Mouse (Mus musculus): ENCODE results near the gene Zdhhc13. TPM values are rescaled to one million over a fixed set of nuclear protein-coding genes. Genes with fewer than 3 reads are reported as not detected.

The Zdhhc13 gene
- polyA plus RNA-seq, 1 experiment from 2014 or later = 16.4 TPM

DNA sequence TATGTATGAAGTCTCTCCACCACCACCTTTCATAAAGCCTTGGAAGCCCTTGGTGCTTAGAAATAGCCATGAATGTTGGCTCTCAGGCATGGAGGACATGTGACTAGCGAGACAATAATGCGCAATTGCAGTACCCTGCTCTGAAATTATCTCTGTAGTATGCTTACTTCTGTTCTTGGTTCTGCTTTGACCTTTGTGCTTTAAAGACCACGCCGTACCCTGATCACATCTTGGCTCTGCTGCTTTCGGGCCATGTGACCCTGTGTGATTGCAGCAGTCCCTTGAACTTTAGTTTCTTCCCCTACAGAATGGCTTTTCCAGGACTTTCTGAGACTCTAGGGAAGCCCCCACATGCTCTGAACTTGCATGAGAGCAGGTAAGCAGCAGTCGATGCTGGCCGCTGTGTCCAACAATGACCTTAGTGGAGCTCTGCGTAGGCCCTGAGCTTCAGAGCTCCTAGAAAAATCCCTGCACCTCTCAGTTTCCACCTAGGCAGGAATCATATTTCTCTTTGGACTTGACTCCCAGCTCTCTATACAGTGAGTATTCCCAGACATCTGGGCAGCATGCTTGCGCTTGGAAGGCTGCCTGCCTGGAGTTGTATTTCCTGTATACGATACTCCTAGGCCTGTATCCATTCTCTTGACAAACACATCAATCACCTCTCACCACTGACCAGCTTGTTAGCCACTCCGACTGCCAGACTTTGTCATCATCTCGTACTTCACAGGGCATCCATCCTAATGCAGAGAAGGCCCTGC lies 56.6 kb downstream of the Zdhhc13 start:
- WGBS (ENCODE audit: insufficient replicate concordance) = 70% methylated on average over 12 of the region's 12 CpGs
- no peak overlapping the region for H3K9ac ChIP-seq
- ATAC-seq (ENCODE audit: low read depth) = no peak
- no peak overlapping the region for H3K27ac ChIP-seq
- H3K4me2 ChIP-seq = no peak overlapping the region
- no peak overlapping the region for H3K4me3 ChIP-seq (replicated peaks)
- H3K27me3 ChIP-seq = no peaks in the 10 kb centered on the region
- H3K36me3 ChIP-seq = no peaks in the 10 kb centered on the region
- no peak for DNase-seq
- no peaks in the 10 kb centered on the region for H3K9me3 ChIP-seq (replicated peaks)
- no peaks in the 10 kb centered on the region for H3K4me1 ChIP-seq (replicated peaks)

DNA sequence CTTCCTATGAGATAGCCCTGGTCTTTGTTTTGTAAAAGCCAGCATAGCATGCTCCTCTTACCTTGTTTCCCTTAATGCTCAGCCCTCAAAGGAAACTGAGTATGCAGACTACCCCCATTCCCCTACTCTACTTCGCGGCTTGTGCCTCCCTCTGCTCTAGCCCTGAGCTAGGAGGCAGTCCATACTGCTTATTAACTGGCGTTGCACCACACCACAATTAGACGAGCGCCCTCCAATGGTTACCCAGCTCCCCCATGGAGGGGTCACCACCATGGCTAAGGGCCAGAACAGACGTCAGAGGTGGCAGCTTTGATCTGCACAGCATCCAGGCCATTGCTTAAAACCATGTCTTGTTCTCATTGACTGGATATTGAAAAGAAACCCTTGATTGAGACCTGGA lies 58.0 kb downstream of the Zdhhc13 start:
- ATAC-seq (ENCODE audit: low read depth) (no peak), DNase-seq (no peak)
- H3K9ac ChIP-seq = no peak overlapping the region
- H3K4me2 ChIP-seq = no peak overlapping the region
- H3K27me3 ChIP-seq = no peaks in the 10 kb centered on the region
- 60% methylated on average over 6 of the region's 6 CpGs for WGBS (ENCODE audit: insufficient replicate concordance)
- no peak overlapping the region for H3K4me3 ChIP-seq (replicated peaks)
- H3K27ac ChIP-seq = no peak overlapping the region
- H3K4me1 ChIP-seq (replicated peaks) = no peaks in the 10 kb centered on the region
- H3K9me3 ChIP-seq (replicated peaks) = no peaks in the 10 kb centered on the region
- no peaks in the 10 kb centered on the region for H3K36me3 ChIP-seq

DNA sequence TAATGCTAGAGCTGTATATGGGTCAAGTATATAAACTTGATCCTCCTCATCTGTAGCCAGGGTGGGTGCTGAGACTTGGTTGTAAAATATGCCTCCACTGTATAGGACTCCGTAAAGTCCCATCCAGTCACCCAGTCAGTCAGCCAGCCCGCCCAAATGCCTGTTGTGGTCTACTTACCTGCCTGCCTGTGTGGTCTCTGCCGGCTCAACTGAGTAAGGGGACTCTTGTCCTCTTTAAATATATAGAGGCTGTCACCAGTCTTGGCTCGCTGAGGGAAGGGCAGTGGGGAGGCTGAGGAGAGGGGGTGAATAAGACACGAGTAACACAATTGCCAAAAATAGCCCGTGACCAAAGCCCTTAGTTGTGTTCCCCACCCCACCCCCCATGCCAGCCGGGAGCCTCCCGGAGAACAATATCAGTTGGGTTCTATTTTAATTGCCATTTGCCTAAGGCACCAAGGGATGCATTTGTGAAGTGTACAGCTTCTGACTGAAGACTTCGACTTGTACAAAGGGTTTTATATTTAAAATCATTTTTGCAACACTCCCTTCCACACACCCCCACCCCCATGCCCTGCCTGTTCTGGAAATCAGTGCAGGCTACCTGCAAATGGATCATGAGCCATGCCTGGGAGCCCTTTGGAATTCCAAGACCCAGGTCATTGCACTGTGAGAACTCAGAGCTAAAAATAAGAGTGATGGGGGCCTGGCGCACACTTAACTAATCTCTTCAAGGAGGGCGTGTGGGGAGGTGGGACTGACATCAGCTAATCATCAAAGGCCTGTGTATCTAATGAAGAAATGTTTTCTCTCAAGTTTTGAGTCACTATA lies 59.2 kb downstream of the Zdhhc13 start, which contains the start of gene Csrp3:
TSS of gene Csrp3 (minus strand) at position 214 of the 831 bp plus-strand sequence.
- WGBS (ENCODE audit: insufficient replicate concordance) = 54% methylated on average over 11 of the region's 11 CpGs
- DNase-seq (no peak), ATAC-seq (ENCODE audit: low read depth) (no peak)
- Histone ChIP-seq H3K36me3 (no peaks in the 10 kb centered on the region), H3K4me2 (no peak within 1 kb of the TSS), H3K27ac (no peak within 1 kb of the TSS), H3K9me3 (replicated peaks) (no peaks in the 10 kb centered on the region), H3K27me3 (no peaks in the 10 kb centered on the region), H3K9ac (no peak within 1 kb of the TSS), H3K4me3 (replicated peaks) (no peak within 1 kb of the TSS), H3K4me1 (replicated peaks) (peaks cover 7% of the 10 kb centered on the region)

DNA sequence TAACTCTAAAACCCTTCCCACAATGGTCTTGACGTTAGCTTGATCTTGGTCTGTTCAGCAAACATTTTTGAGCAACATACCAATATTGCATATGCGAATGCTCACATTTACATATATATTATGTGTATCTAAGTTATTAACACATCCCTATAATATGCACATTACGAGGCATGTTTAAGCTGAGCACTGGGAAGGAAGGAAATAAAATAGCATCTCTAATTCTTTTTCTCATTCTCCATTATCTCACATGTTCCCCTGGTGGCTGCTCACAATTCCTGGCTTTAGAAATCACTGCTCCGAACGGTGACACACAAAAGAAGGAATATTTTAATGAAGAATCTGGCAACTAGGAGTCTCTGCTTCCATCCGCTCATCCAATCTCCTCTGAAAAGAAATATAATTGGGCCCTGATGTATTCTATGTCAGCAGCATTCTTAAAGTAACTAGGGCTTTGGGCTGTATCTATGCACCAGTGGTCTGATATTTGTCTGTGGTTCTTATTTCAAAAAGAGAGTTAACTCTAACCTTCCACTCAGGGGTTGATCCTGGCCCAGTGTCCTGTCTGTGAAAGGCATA lies 62.8 kb downstream of the Zdhhc13 start:
- Histone ChIP-seq H3K4me1 (replicated peaks) (peaks cover 11% of the 10 kb centered on the region), H3K4me3 (replicated peaks) (no peak overlapping the region), H3K4me2 (no peak overlapping the region), H3K9me3 (replicated peaks) (no peaks in the 10 kb centered on the region), H3K27me3 (no peaks in the 10 kb centered on the region), H3K27ac (no peak overlapping the region), H3K36me3 (no peaks in the 10 kb centered on the region), H3K9ac (no peak overlapping the region)
- DNase-seq = no peak
- ATAC-seq (ENCODE audit: low read depth) = no peak
- 78% methylated on average over 6 of the region's 6 CpGs for WGBS (ENCODE audit: insufficient replicate concordance)

DNA sequence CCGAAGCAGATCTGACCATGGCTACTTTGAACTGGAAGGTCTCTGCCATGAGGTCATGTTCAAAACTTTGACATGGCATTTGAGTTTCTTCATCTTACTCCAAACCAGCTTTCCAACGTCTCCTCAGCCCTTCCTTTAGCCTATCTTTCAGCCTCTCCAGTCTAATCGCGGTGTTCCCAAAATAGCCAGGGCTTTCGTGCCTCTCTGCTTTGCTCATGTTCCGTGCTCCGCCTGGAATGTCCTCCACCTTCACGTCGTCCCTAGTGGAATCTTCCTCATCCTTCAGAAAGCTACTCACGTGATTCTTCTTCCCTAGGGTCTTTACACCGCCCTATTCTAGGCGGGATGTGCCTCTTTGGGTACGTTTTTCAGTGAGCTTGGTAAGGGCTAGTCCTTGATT lies 64.7 kb downstream of the Zdhhc13 start:
- Histone ChIP-seq H3K27me3 (no peaks in the 10 kb centered on the region), H3K9me3 (replicated peaks) (no peaks in the 10 kb centered on the region), H3K27ac (no peak overlapping the region), H3K4me1 (replicated peaks) (peaks cover 11% of the 10 kb centered on the region), H3K4me3 (replicated peaks) (no peak overlapping the region), H3K9ac (no peak overlapping the region), H3K4me2 (no peak overlapping the region), H3K36me3 (no peaks in the 10 kb centered on the region)
- 74% methylated on average over 13 of the region's 13 CpGs for WGBS (ENCODE audit: insufficient replicate concordance)
- DNase-seq = no peak
- ATAC-seq (ENCODE audit: low read depth) = no peak

DNA sequence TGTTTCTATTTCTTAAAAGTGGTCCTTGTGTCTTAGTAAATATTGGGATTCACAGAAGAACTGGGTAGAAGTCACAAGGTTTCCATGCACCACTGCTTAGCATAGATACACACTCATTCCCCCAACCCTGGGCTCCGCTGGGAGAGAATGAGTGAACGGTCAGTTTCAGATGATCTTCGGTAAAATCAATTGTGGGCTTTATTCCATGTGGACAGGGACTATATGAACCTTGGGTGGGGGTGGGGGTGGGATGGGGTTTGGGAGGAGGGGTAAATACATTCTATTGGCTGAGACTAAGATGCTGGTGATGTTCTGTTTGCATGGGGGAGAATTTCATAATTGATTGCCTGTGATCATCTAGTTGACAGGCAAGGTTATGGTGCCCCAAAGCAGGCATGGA lies 66.7 kb downstream of the Zdhhc13 start:
- Histone ChIP-seq H3K4me3 (replicated peaks) (no peak overlapping the region), H3K9me3 (replicated peaks) (no peaks in the 10 kb centered on the region), H3K36me3 (no peaks in the 10 kb centered on the region), H3K9ac (no peak overlapping the region), H3K27me3 (no peaks in the 10 kb centered on the region), H3K27ac (no peak overlapping the region), H3K4me1 (replicated peaks) (peaks cover 18% of the 10 kb centered on the region), H3K4me2 (no peak overlapping the region)
- no peak for ATAC-seq (ENCODE audit: low read depth)
- DNase-seq = no peak
- WGBS (ENCODE audit: insufficient replicate concordance) = 80% methylated on average over 3 of the region's 3 CpGs

DNA sequence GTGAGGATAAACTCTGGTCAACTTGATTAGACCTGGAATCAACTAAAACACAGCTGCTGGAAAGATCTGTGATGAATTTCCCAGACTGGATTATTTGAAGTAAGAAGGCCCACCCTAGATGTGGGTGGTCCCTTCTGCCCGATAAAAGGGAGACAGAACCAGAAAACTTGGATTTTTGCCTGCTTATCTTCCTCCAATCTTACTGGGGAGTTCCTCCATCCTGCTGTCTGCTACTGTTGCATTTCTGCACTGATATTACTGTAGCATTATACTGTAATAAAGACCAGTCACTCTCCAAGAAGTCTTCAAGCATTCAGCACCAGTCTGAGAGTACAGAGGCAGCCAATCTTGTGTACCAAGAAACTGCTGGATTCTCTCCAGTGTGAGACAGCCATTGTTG lies 69.5 kb downstream of the Zdhhc13 start:
- H3K4me3 ChIP-seq (replicated peaks) = no peak overlapping the region
- H3K27me3 ChIP-seq = no peaks in the 10 kb centered on the region
- no peak overlapping the region for H3K9ac ChIP-seq
- peaks cover 23% of the 10 kb centered on the region for H3K4me1 ChIP-seq (replicated peaks)
- DNase-seq (no peak), ATAC-seq (ENCODE audit: low read depth) (no peak)
- H3K9me3 ChIP-seq (replicated peaks) = no peaks in the 10 kb centered on the region
- no peak overlapping the region for H3K4me2 ChIP-seq
- no peak overlapping the region for H3K27ac ChIP-seq
- WGBS (ENCODE audit: insufficient replicate concordance) = 54% methylated on average over 1 of the region's 1 CpGs
- H3K36me3 ChIP-seq = peaks cover 2% of the 10 kb centered on the region; the same call in 1 of the 2 replicates

DNA sequence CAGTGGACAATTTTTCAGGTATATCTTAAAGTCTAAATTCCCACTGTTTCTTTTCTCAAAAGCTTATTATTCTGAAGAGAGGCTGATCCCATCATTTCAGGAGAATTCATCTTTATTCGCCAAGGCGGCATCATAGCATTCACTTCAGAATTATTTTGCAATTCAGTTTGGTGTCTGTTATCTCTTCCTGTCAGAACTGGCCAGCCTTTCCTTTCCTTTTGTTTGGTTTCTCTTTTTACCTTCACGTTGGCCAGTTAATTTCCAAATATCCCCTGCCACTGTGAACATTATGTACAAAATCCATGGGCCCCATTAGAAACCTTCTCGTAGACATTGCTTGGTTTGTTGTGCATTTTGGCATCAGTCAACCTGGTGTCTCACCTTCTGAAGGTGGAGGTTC lies 70.6 kb downstream of the Zdhhc13 start:
- no peak for ATAC-seq (ENCODE audit: low read depth)
- no peak overlapping the region for H3K4me3 ChIP-seq (replicated peaks)
- DNase-seq = no peak
- no peaks in the 10 kb centered on the region for H3K27me3 ChIP-seq
- WGBS (ENCODE audit: insufficient replicate concordance) = 19% methylated on average over 4 of the region's 4 CpGs
- no peak overlapping the region for H3K9ac ChIP-seq
- no peak overlapping the region for H3K27ac ChIP-seq
- no peak overlapping the region for H3K4me2 ChIP-seq
- peaks cover 10% of the 10 kb centered on the region; the same call in 1 of the 2 replicates for H3K36me3 ChIP-seq
- H3K4me1 ChIP-seq (replicated peaks) = peaks cover 22% of the 10 kb centered on the region
- H3K9me3 ChIP-seq (replicated peaks) = no peaks in the 10 kb centered on the region

DNA sequence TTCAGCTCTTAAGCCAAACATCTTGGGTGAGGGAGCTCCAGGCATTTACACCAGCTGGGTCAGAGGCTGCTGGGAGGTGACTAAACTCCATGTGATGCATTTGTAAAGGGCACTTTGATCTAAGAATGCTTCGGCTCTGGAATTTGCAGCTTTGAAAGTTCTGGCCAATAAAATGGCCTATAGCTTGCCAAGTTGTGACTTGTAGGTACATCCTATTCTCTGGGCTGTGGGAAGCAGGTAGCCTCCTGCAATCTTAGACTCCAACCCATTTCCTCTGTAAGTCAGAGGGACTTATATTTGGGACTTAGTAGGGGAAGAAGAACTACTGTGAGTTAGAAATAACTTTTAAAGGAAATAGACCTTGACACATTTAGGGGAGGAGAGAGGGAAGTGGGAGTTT lies 72.1 kb downstream of the Zdhhc13 start:
- Histone ChIP-seq H3K4me2 (no peak overlapping the region), H3K9ac (no peak overlapping the region), H3K36me3 (peaks cover 24% of the 10 kb centered on the region), H3K27me3 (no peaks in the 10 kb centered on the region), H3K9me3 (replicated peaks) (no peaks in the 10 kb centered on the region), H3K27ac (no peak overlapping the region), H3K4me1 (replicated peaks) (peaks cover 29% of the 10 kb centered on the region), H3K4me3 (replicated peaks) (no peak overlapping the region)
- no peak for DNase-seq
- no peak for ATAC-seq (ENCODE audit: low read depth)
- 67% methylated on average over 1 of the region's 1 CpGs for WGBS (ENCODE audit: insufficient replicate concordance)

DNA sequence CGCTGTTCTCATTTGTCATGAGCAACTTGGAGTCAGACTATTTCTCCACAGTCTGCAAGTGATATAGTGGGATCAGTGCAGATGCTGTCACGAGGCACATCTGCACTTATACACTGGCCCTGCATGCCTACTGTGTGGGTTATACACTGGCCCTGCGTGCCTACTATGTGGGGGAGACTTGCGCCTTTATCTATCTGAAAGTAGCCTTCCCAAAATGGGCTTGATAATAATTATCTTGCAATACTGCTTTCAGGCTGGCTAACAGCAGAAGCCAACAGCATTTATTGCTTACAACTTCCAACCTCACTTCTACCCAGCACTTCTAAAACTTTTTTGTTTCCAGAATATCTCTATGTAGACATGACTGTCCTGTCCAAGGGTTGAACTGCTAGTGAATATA lies 73.0 kb downstream of the Zdhhc13 start:
- DNase-seq = no peak
- Histone ChIP-seq H3K4me1 (replicated peaks) (peaks cover 31% of the 10 kb centered on the region), H3K36me3 (peaks cover 31% of the 10 kb centered on the region), H3K9me3 (replicated peaks) (no peaks in the 10 kb centered on the region), H3K27ac (no peak overlapping the region), H3K4me2 (no peak overlapping the region), H3K27me3 (no peaks in the 10 kb centered on the region), H3K9ac (no peak overlapping the region), H3K4me3 (replicated peaks) (no peak overlapping the region)
- ATAC-seq (ENCODE audit: low read depth) = 0 out of 2 replicates have a peak, but pooled peaks have one; percentile 14
- 59% methylated on average over 4 of the region's 4 CpGs for WGBS (ENCODE audit: insufficient replicate concordance)

DNA sequence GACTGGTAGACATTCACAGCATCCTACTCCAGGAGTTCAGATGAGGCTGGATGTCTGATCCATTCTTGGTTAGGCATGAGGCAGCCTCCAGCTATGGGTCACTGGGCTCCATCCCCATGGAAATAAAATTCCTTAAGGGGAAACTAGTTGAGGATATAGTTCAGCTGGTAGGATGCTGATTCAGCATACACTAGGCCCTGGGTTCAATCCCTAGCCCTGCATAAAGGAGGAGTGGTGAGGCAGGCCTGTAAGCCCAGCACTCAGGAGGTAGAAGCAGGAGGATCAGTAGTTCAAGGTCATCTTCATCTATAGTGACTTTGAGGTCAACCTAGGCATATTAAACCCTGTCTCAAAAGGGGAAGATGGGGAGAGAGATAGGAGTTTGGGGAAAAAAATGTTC lies 75.4 kb downstream of the Zdhhc13 start:
- no peak for ATAC-seq (ENCODE audit: low read depth)
- Histone ChIP-seq H3K27me3 (no peaks in the 10 kb centered on the region), H3K4me2 (no peak overlapping the region), H3K4me1 (replicated peaks) (peaks cover 31% of the 10 kb centered on the region), H3K27ac (no peak overlapping the region), H3K9me3 (replicated peaks) (no peaks in the 10 kb centered on the region), H3K36me3 (peaks cover 55% of the 10 kb centered on the region), H3K9ac (no peak overlapping the region), H3K4me3 (replicated peaks) (no peak overlapping the region)
- DNase-seq = no peak
